Mouse (Mus musculus) CH12F3 (cell line): Measurements from ENCODE around the gene Gm11146.

Experiments used
- in situ Hi-C: fragments of 300-500 bp; cut with MboI; formaldehyde crosslinking; loops from 2 replicates; pipeline ENCODE4 v1.14.3; 2020; ENCODE audit warnings: low sequenced_read_pairs

Gene Gm11146

DNA sequence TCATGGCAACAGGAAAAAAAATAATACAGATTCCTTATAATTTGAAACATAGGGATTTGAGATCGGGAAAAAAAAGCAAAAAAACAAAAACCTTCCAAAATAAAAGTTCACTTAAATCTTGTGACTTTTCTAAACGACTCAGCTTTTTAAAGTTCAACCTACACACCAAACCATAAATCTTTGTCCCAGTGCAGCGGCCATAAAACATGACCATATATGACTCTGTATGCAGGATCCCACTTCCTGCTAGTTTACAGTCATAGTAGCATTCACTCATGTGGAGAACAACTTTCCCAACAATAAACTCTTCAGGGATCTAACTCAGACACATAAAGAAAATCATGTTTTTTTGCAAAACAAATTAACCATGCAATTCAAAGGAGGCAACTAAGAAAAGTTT lies 39.0 kb downstream of the Gm11146 start:
- in situ Hi-C loops = no loop called here

DNA sequence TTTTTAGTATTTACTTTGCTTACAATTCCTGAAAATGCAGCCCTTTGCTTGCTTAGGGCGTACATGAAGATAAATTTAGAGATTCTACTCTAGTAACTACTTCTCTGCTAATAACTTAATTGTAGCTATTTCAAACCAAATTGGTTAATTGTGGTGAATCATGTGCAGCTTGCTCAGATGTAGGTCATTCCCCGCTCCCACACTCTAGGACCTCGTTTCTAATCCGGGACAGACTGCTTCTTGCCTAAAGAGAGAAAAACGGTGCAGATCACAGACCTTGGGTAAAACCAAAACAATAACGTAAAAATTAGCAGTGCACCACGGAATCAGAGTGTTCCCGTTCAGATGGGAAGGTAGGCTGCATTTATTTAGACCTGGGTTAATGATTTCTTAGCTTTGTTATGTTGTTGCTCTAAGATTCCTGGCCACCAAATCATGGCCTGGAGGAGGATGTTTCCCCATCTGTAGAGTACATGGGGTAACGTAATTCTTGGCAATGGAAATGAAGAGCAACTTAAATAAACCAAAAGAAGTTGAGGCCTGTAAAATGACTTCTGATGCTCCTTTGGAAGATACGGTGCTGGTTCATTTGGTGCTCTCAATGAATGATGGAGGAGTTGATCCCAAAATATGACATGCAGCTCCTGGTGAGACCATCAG lies 45.3 kb downstream of the Gm11146 start:
- in situ Hi-C loops = no loop called here

DNA sequence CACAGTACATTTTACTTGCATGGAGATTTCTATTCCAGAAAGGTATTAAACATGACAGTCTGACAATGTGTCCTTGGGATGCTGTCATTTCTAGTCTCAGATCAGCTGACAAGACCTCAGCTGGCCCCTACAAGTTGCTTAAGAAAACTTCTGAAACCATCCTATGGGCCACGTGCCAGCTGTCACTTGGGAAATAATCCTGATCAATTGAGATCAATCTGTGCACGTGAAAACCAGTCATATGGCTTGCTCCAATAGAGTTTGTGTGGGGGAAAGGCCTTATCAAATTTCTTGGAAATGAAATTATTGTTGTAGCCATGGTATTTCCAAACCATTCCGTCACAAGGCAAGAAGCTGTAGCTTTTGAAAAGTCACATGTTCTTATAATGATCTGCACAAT lies 50.8 kb downstream of the Gm11146 start:
- in situ Hi-C loops = no loop called here
